Mouse (Mus musculus) left cerebral cortex, adult 8-10 months (tissue): ENCODE results near the gene Ctns. TPM values are rescaled to one million over a fixed set of nuclear protein-coding genes. Genes with fewer than 3 reads are reported as not detected.
A peak's percentile ranks its signal among the peaks of the same experiment; 100 is the strongest.

ENCODE experiments used
- DNase-seq, 2 experiments: peaks; one replicate each; pipeline ENCODE4 v3.0.0; 2022; ENCODE audit warnings: low spot score in 2 of 2
- total RNA-seq, 4 experiments: library from RNA; stranded (reverse); gene quantifications; 2 replicates each; pipeline ENCODE4 v1.2.4; 2022

The Ctns gene
- total RNA-seq, 4 experiments from 2014 or later = 17.2 to 24.7 (median 19.9) TPM

- no peak for DNase-seq
Observed at GRCm38 (mm10) chr11:73194444-73194843, 4.4 kb downstream of the Ctns start.

- DNase-seq = no peak
Observed at GRCm38 (mm10) chr11:73193047-73193446, 5.8 kb downstream of the Ctns start.

GRCm38 (mm10) chr11:73187231-73187630 lies 11.6 kb downstream of the Ctns start:
- no peak for DNase-seq

- DNase-seq = no peak
Observed at GRCm38 (mm10) chr11:73185872-73186615, 12.8 kb downstream of the Ctns start.

- no peak for DNase-seq
Observed at GRCm38 (mm10) chr11:73177895-73178294, 20.9 kb downstream of the Ctns start.

- peak in 1 of 2 experiments; percentile 11 for DNase-seq
Observed at GRCm38 (mm10) chr11:73177509-73177875, 21.4 kb downstream of the Ctns start.

- DNase-seq = peak; percentile 84 to 95
Observed at GRCm38 (mm10) chr11:73176608-73177508, 22.0 kb downstream of the Ctns start, which contains the start of the genes Emc6 and Tax1bp3. Emc6 (minus strand) TSS chr11:73177037. Tax1bp3 (plus strand) TSS chr11:73177083.

GRCm38 (mm10) chr11:73176186-73176585 lies 22.7 kb downstream of the Ctns start:
- DNase-seq = no peak

GRCm38 (mm10) chr11:73175612-73176011 lies 23.2 kb downstream of the Ctns start:
- DNase-seq = no peak

- no peak for DNase-seq
Observed at GRCm38 (mm10) chr11:73172186-73172585, 26.7 kb downstream of the Ctns start.

- peak in 1 of 2 experiments; percentile 18 for DNase-seq
Observed at GRCm38 (mm10) chr11:73169231-73169630, 29.6 kb downstream of the Ctns start.

GRCm38 (mm10) chr11:73168576-73168975 lies 30.3 kb downstream of the Ctns start:
- DNase-seq = no peak

GRCm38 (mm10) chr11:73168071-73168470 lies 30.8 kb downstream of the Ctns start:
- DNase-seq = no peak

- DNase-seq = no peak
Observed at GRCm38 (mm10) chr11:73162284-73162683, 36.6 kb downstream of the Ctns start.

GRCm38 (mm10) chr11:73161616-73162015 lies 37.2 kb downstream of the Ctns start:
- no peak for DNase-seq

GRCm38 (mm10) chr11:73160811-73161200 lies 38.0 kb downstream of the Ctns start:
- DNase-seq = no peak

- no peak for DNase-seq
Observed at GRCm38 (mm10) chr11:73159957-73160810, 38.7 kb downstream of the Ctns start, which contains the start of gene P2rx5. P2rx5 (plus strand) TSS chr11:73160421.

- no peak for DNase-seq
Observed at GRCm38 (mm10) chr11:73155071-73155470, 43.8 kb downstream of the Ctns start.

- no peak for DNase-seq
Observed at GRCm38 (mm10) chr11:73148209-73148608, 50.6 kb downstream of the Ctns start.

GRCm38 (mm10) chr11:73146975-73147365 lies 51.9 kb downstream of the Ctns start:
- DNase-seq = no peak
